Mouse (Mus musculus) heart, postnatal 10 days (tissue): Measurements from ENCODE around the gene Pde10a. TPM values are rescaled to one million over a fixed set of nuclear protein-coding genes. Genes with fewer than 3 reads are reported as not detected.

ENCODE experiments used
- DNase-seq, 2 experiments: peaks; one replicate each; pipeline ENCODE4 v3.0.0; 2021
- intact Hi-C: fragments of 180-260 bp; cut with DNase I; formaldehyde crosslinking; loops from one replicate; pipeline ENCODE4 v1.15.1; 2025
- total RNA-seq, 2 experiments: library from RNA; stranded (reverse); gene quantifications; 2 replicates each; pipeline ENCODE4 v1.2.3; 2021

Gene Pde10a
- total RNA-seq, 2 experiments from 2014 or later = 5.0 to 7.7 TPM

- intact Hi-C loops = loop anchor here (1.0 kb wide), 1 partner anchor 16 kb away; no protein-coding TSS in a partner anchor
- peak; percentile 87 to 88 for DNase-seq
These were observed 596 bp upstream of the Pde10a start for GRCm38 (mm10) chr17:8524387-8525165.

GRCm38 (mm10) chr17:8525971-8526740, 984 bp downstream of the Pde10a start:
- intact Hi-C loops = no loop called here
- peak in 1 of 2 experiments; percentile 8 for DNase-seq

GRCm38 (mm10) chr17:8526815-8527261, 1.7 kb downstream of the Pde10a start:
- intact Hi-C loops = no loop called here
- no peak for DNase-seq

GRCm38 (mm10) chr17:8528641-8529040, 3.5 kb downstream of the Pde10a start:
- intact Hi-C loops = no loop called here
- DNase-seq = no peak

GRCm38 (mm10) chr17:8532609-8533008, 7.4 kb downstream of the Pde10a start:
- DNase-seq = no peak

GRCm38 (mm10) chr17:8533828-8534227, 8.7 kb downstream of the Pde10a start:
- DNase-seq = no peak
- intact Hi-C loops = no loop called here

More at GRCm38 (mm10) chr17:8532609-8533008, 7.4 kb downstream of the Pde10a start:
- intact Hi-C loops = no loop called here

- intact Hi-C loops = loop anchor here (5.0 kb wide), 1 partner anchor 56 kb away; no protein-coding TSS in a partner anchor
These were observed 11.3 kb downstream of the Pde10a start for GRCm38 (mm10) chr17:8536522-8536921.

GRCm38 (mm10) chr17:8538102-8538501, 12.9 kb downstream of the Pde10a start:
- intact Hi-C loops = loop anchor here (5.0 kb wide), 1 partner anchor 54 kb away; no protein-coding TSS in a partner anchor
- no peak for DNase-seq

More at GRCm38 (mm10) chr17:8536522-8536921, 11.3 kb downstream of the Pde10a start:
- DNase-seq = no peak

- DNase-seq = no peak
- intact Hi-C loops = no loop called here
These were observed 16.9 kb downstream of the Pde10a start for GRCm38 (mm10) chr17:8541974-8542538.

GRCm38 (mm10) chr17:8546366-8546765, 21.2 kb downstream of the Pde10a start:
- intact Hi-C loops = no loop called here
- DNase-seq = no peak

- intact Hi-C loops = no loop called here
- no peak for DNase-seq
These were observed 23.6 kb downstream of the Pde10a start for GRCm38 (mm10) chr17:8548733-8549132.

- intact Hi-C loops = no loop called here
- DNase-seq = no peak
These were observed 26.5 kb downstream of the Pde10a start for GRCm38 (mm10) chr17:8551641-8552040.

GRCm38 (mm10) chr17:8552346-8553035, 27.3 kb downstream of the Pde10a start:
- intact Hi-C loops = no loop called here
- DNase-seq = peak; percentile 19 to 20

GRCm38 (mm10) chr17:8553601-8554000, 28.4 kb downstream of the Pde10a start:
- intact Hi-C loops = no loop called here
- no peak for DNase-seq

- DNase-seq = no peak
- intact Hi-C loops = no loop called here
These were observed 29.0 kb downstream of the Pde10a start for GRCm38 (mm10) chr17:8554219-8554618.

GRCm38 (mm10) chr17:8555785-8556184, 30.6 kb downstream of the Pde10a start:
- peak in 1 of 2 experiments; percentile 9 for DNase-seq
- intact Hi-C loops = no loop called here

- intact Hi-C loops = no loop called here
- peak in 1 of 2 experiments; percentile 6 for DNase-seq
These were observed 31.1 kb downstream of the Pde10a start for GRCm38 (mm10) chr17:8556223-8556622.

- intact Hi-C loops = no loop called here
- no peak for DNase-seq
These were observed 32.8 kb downstream of the Pde10a start for GRCm38 (mm10) chr17:8557926-8558325.

- intact Hi-C loops = no loop called here
- no peak for DNase-seq
These were observed 37.1 kb downstream of the Pde10a start for GRCm38 (mm10) chr17:8562101-8562885.

GRCm38 (mm10) chr17:8562886-8563280, 37.7 kb downstream of the Pde10a start:
- DNase-seq = no peak
- intact Hi-C loops = no loop called here
